Mouse (Mus musculus) layer of hippocampus, adult 8-10 months (tissue): ENCODE measurements at regions not wholly inside any gene's neighbourhood (a gene's known extent, or its start where the extent isn't known, plus 50 kb on each side); places are given as distances from the start of the nearest gene placed in this dataset.
A peak's percentile ranks its signal among the peaks of the same experiment; 100 is the strongest.

ENCODE experiments used
- DNase-seq, 2 experiments: peaks; one replicate each; pipeline ENCODE4 v3.0.0; 2022; ENCODE audit warnings: low spot score in 2 of 2

GRCm38 (mm10) chr17:52448701-52449100 lies 153.8 kb upstream of the Kcnh8 start:
- DNase-seq: no peak

- no peak for DNase-seq
Observed at GRCm38 (mm10) chr17:52459303-52459996, 143.1 kb upstream of the Kcnh8 start.

- no peak for DNase-seq
Observed at GRCm38 (mm10) chr17:52459997-52460387, 142.5 kb upstream of the Kcnh8 start.

- DNase-seq: no peak
Observed at GRCm38 (mm10) chr17:52461264-52461663, 141.2 kb upstream of the Kcnh8 start.

- peak; percentile 24 to 55 for DNase-seq
Observed at GRCm38 (mm10) chr17:52461709-52462141, 140.8 kb upstream of the Kcnh8 start.

- no peak for DNase-seq
Observed at GRCm38 (mm10) chr17:52462361-52462760, 140.1 kb upstream of the Kcnh8 start.

- DNase-seq: no peak
Observed at GRCm38 (mm10) chr17:52468464-52468863, 134.0 kb upstream of the Kcnh8 start.

- DNase-seq: no peak
Observed at GRCm38 (mm10) chr17:52479327-52480086, 123.0 kb upstream of the Kcnh8 start.

GRCm38 (mm10) chr17:52480087-52480638 lies 122.3 kb upstream of the Kcnh8 start:
- DNase-seq: no peak

GRCm38 (mm10) chr17:52506760-52507159 lies 95.7 kb upstream of the Kcnh8 start:
- no peak for DNase-seq

GRCm38 (mm10) chr17:52530260-52530659 lies 72.2 kb upstream of the Kcnh8 start:
- DNase-seq: no peak
